9 mouse cellular contexts compared by ENCODE assay signal in genomic region chr19:47292451-47292951, GRCm38 (mm10).
DNase-seq lines count a peak whose midpoint lies in the region; ATAC-seq and TF ChIP-seq lines count a peak whose summit lies in the region.
"Had no signal": no experiment of that assay in that cellular context is flagged by ENCODE, and none has a peak within 500 bp of the region (broad histone marks: within the 10 kb centered on the region; RNA-seq: fewer than 3 reads in every experiment).

No protein-coding gene starts in this region.

- no peaks in the 10 kb centered on the region for H3K27me3 ChIP-seq in neural tube, embryonic 13.5 days
- no peaks in the 10 kb centered on the region for H3K27me3 ChIP-seq in embryonic facial prominence, embryonic 13.5 days
- no peaks in the 10 kb centered on the region for H3K27me3 ChIP-seq in hindbrain, postnatal 0 days (ENCODE audit: insufficient read depth, low read length)
- H3K27me3 ChIP-seq: neural tube, embryonic 12.5 days had no signal

- peaks cover 30% of the 10 kb centered on the region for H3K4me1 ChIP-seq in neural tube, embryonic 13.5 days (replicated peaks)
- H3K4me1 ChIP-seq in embryonic facial prominence, embryonic 13.5 days = peaks cover 68% of the 10 kb centered on the region
- H3K4me1 ChIP-seq in hindbrain, postnatal 0 days (ENCODE audit: insufficient read depth, low read length) = 0 out of 2 replicates have a peak, but pooled peaks cover 19% of the 10 kb centered on the region

- WGBS in neural tube, embryonic 13.5 days = 57% methylated on average over 7 of the region's 7 CpGs
- WGBS in embryonic facial prominence, embryonic 13.5 days = 46% methylated on average over 7 of the region's 7 CpGs
- 36% methylated on average over 7 of the region's 7 CpGs for WGBS in hindbrain, postnatal 0 days

- DNase-seq in neural tube, embryonic 10.5 days (ENCODE audit: extremely low spot score, low spot score) = no peak
- peak; percentile 49 for DNase-seq in hindbrain, postnatal 0 days (ENCODE audit: low spot score)
- DNase-seq in testis, postnatal 10 days (ENCODE audit: low spot score) = peak; percentile 52
- no peak for DNase-seq in adrenal gland, adult 18-20 months (ENCODE audit: low spot score in 2 of 2)
- DNase-seq in spleen, postnatal 10 days (ENCODE audit: low spot score in 2 of 2) = no peak
- DNase-seq in layer of hippocampus, postnatal 10 days (ENCODE audit: low spot score in 2 of 2) = no peak

- H3K4me2 ChIP-seq in neural tube, embryonic 13.5 days = no peak overlapping the region
- no peak overlapping the region for H3K4me2 ChIP-seq in embryonic facial prominence, embryonic 13.5 days
- H3K4me2 ChIP-seq in hindbrain, postnatal 0 days (ENCODE audit: low read depth, low read length) = no peak overlapping the region
- H3K4me2 ChIP-seq: neural tube, embryonic 12.5 days had no signal

- no peak overlapping the region for H3K4me3 ChIP-seq in neural tube, embryonic 13.5 days
- H3K4me3 ChIP-seq in embryonic facial prominence, embryonic 13.5 days = no peak overlapping the region
- H3K4me3 ChIP-seq in hindbrain, postnatal 0 days (ENCODE audit: low read length) = no peak overlapping the region
- H3K4me3 ChIP-seq: neural tube, embryonic 12.5 days had no signal

- ATAC-seq in neural tube, embryonic 13.5 days (ENCODE audit: low read depth) = no peak
- ATAC-seq in embryonic facial prominence, embryonic 13.5 days (ENCODE audit: insufficient number of reproducible peaks, insufficient read depth, low FRiP score, low TSS enrichment, low read depth) = no peak
- ATAC-seq in hindbrain, postnatal 0 days = peak; percentile 31; the same call in 1 of the 2 replicates

- peak overlapping the region; percentile 28; the same call in 1 of the 2 replicates for H3K27ac ChIP-seq in neural tube, embryonic 13.5 days (replicated peaks)
- peak overlapping the region; percentile 66; the same call in 1 of the 2 replicates for H3K27ac ChIP-seq in embryonic facial prominence, embryonic 13.5 days
- H3K27ac ChIP-seq in hindbrain, postnatal 0 days = no peak overlapping the region
- H3K27ac ChIP-seq: neural tube, embryonic 12.5 days had no signal

- no peaks in the 10 kb centered on the region for H3K9me3 ChIP-seq in neural tube, embryonic 13.5 days
- no peaks in the 10 kb centered on the region for H3K9me3 ChIP-seq in embryonic facial prominence, embryonic 13.5 days
- H3K9me3 ChIP-seq in hindbrain, postnatal 0 days (ENCODE audit: low read length) = no peaks in the 10 kb centered on the region
- H3K9me3 ChIP-seq: neural tube, embryonic 12.5 days had no signal

- no peak for TF ChIP-seq CTCF in hindbrain, postnatal 0 days (IDR thresholded peaks at IDR 0.05; ENCODE audit: low read depth)

- no peaks in the 10 kb centered on the region for H3K36me3 ChIP-seq in neural tube, embryonic 13.5 days
- peaks cover 41% of the 10 kb centered on the region for H3K36me3 ChIP-seq in embryonic facial prominence, embryonic 13.5 days
- no peaks in the 10 kb centered on the region for H3K36me3 ChIP-seq in hindbrain, postnatal 0 days (ENCODE audit: insufficient read depth, low read length)
- H3K36me3 ChIP-seq: neural tube, embryonic 12.5 days had no signal

- no peak overlapping the region for H3K9ac ChIP-seq in neural tube, embryonic 13.5 days
- H3K9ac ChIP-seq in embryonic facial prominence, embryonic 13.5 days = peak overlapping the region; percentile 11; the same call in 1 of the 2 replicates
- H3K9ac ChIP-seq in hindbrain, postnatal 0 days (replicated peaks; ENCODE audit: low read length) = no peak overlapping the region
- H3K9ac ChIP-seq: neural tube, embryonic 12.5 days had no signal

Comparison
In these comparisons a context has a peak if more than half of its experiments do, and no peak if none do; other contexts are left out.
1. DNase-seq: peak in hindbrain, postnatal 0 days (single experiment) and testis, postnatal 10 days (single experiment); none in neural tube, embryonic 10.5 days (single experiment), adrenal gland, adult 18-20 months (0 of 2), spleen, postnatal 10 days (0 of 2) and layer of hippocampus, postnatal 10 days (0 of 2).